Mouse (Mus musculus): ENCODE measurements at regions not wholly inside any gene's neighbourhood (a gene's known extent, or its start where the extent isn't known, plus 50 kb on each side); places are given as distances from the start of the nearest gene placed in this dataset.
A peak's percentile ranks its signal among the peaks of the same experiment; 100 is the strongest.
"Not testable (repeated sequence)": the region's sequence is repeated elsewhere in the genome, so short reads cannot be mapped to it uniquely, and the experiment has no call there.

- no peak for DNase-seq (ENCODE audit: low spot score)
These were observed 245.7 kb downstream of the Slco4c1 start for GRCm38 (mm10) chr1:96626271-96626670.

GRCm38 (mm10) chr1:96625326-96625725, 246.6 kb downstream of the Slco4c1 start:
- not testable (repeated sequence) for DNase-seq (ENCODE audit: low spot score)

- no peak for DNase-seq (ENCODE audit: low spot score)
These were observed 275.8 kb downstream of the Slco4c1 start for GRCm38 (mm10) chr1:96596141-96596540.

GRCm38 (mm10) chr1:96569281-96569680, 302.7 kb downstream of the Slco4c1 start:
- no peak for DNase-seq (ENCODE audit: low spot score)

- no peak for DNase-seq (ENCODE audit: low spot score)
These were observed 308.6 kb downstream of the Slco4c1 start for GRCm38 (mm10) chr1:96563279-96563910.

GRCm38 (mm10) chr1:96556258-96556657, 315.7 kb downstream of the Slco4c1 start:
- no peak for DNase-seq (ENCODE audit: low spot score)

GRCm38 (mm10) chr1:96519347-96519746, 352.6 kb downstream of the Slco4c1 start:
- DNase-seq (ENCODE audit: low spot score) = no peak

GRCm38 (mm10) chr1:96501007-96501406, 371.0 kb downstream of the Slco4c1 start:
- no peak for DNase-seq (ENCODE audit: low spot score)

- no peak for DNase-seq (ENCODE audit: low spot score)
These were observed 389.2 kb downstream of the Slco4c1 start for GRCm38 (mm10) chr1:96482816-96483215.

- no peak for DNase-seq (ENCODE audit: low spot score)
These were observed 421.1 kb downstream of the Slco4c1 start for GRCm38 (mm10) chr1:96450852-96451251.

- no peak for DNase-seq (ENCODE audit: low spot score)
These were observed 426.8 kb downstream of the Slco4c1 start for GRCm38 (mm10) chr1:96445215-96445614.

GRCm38 (mm10) chr1:96433057-96433456, 438.9 kb downstream of the Slco4c1 start:
- DNase-seq (ENCODE audit: low spot score) = no peak

- DNase-seq (ENCODE audit: low spot score) = no peak
These were observed 448.5 kb downstream of the Slco4c1 start for GRCm38 (mm10) chr1:96423481-96423880.

GRCm38 (mm10) chr1:96410837-96411612, 460.9 kb downstream of the Slco4c1 start:
- DNase-seq (ENCODE audit: low spot score) = no peak

- no peak for DNase-seq (ENCODE audit: low spot score)
These were observed 474.0 kb downstream of the Slco4c1 start for GRCm38 (mm10) chr1:96397982-96398381.

GRCm38 (mm10) chr1:96388417-96388816, 483.6 kb downstream of the Slco4c1 start:
- DNase-seq (ENCODE audit: low spot score) = no peak

GRCm38 (mm10) chr1:96385916-96386315, 486.1 kb downstream of the Slco4c1 start:
- DNase-seq (ENCODE audit: low spot score) = no peak

GRCm38 (mm10) chr1:96362713-96363441, 509.1 kb downstream of the Slco4c1 start:
- peak; percentile 5 for DNase-seq (ENCODE audit: low spot score)

- no peak for DNase-seq (ENCODE audit: low spot score)
These were observed 524.7 kb downstream of the Slco4c1 start for GRCm38 (mm10) chr1:96347231-96347630.

- DNase-seq (ENCODE audit: low spot score) = no peak
These were observed 525.4 kb downstream of the Slco4c1 start for GRCm38 (mm10) chr1:96346465-96347002.

GRCm38 (mm10) chr1:96315721-96316120, 556.2 kb downstream of the Slco4c1 start:
- DNase-seq (ENCODE audit: low spot score) = no peak

- peak; percentile 10 for DNase-seq (ENCODE audit: low spot score)
These were observed 570.7 kb downstream of the Slco4c1 start for GRCm38 (mm10) chr1:96301238-96301637.
